Mouse (Mus musculus): Measurements from ENCODE around the gene Ccdc124. TPM values are rescaled to one million over a fixed set of nuclear protein-coding genes. Genes with fewer than 3 reads are reported as not detected.

Gene Ccdc124
- polyA plus RNA-seq, 1 experiment, result not detected

DNA sequence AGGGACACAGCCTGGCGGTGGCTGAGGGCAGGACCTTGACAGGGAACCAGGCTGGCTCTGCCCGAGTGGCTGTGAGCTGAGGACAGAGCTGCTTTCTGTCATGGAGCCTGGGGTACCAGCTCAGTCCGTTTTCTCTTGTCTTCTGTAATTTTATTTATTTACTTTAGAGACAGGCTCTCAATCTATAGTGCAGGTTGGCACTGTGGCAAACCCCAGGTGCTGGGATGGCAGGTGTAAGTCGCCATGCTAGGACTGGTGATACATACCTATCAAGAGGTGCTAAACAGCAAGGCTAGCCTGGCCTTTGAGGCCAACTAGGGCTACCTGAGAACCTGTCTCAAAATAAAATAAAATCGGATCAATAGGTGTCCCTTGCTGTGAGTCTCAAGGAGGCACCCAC, 17.7 kb downstream of the Ccdc124 start:
- Histone ChIP-seq H3K27ac (ENCODE audit: insufficient read depth, low read depth, low read length) (no peak overlapping the region), H3K4me3 (ENCODE audit: insufficient read depth, low read depth, low read length) (no peak overlapping the region), H3K4me1 (ENCODE audit: control insufficient read depth, insufficient read depth, low read length) (peaks cover 15% of the 10 kb centered on the region)
- WGBS, result 77% methylated on average over 5 of the region's 5 CpGs
- TF ChIP-seq CTCF (IDR thresholded peaks at IDR 0.05; ENCODE audit: insufficient read depth, low read depth, low read length), result no peak
- no peak for TF ChIP-seq POLR2A (IDR thresholded peaks at IDR 0.05; ENCODE audit: insufficient read depth, low read depth, low read length)

DNA sequence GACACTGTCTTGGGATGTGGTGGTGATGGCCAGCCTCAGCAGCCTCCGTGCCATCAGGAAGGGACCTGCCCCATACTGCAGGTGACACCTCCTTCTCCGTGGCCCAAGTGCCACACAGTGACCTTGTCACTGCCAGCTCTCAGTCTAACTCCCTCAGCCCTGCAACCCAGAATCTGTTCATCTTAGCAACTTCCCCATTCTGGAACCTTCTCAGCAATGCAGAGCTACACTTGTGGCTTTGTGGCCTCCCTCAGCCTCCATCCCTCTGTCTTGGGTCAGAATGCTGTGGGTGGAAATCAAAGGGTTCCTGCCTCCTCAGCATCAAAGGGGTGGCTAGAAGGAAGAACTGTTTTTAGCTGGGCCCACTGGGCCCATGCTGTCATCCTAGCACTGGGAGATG, 19.9 kb downstream of the Ccdc124 start:
- 81% methylated on average over 2 of the region's 2 CpGs for WGBS
- no peak overlapping the region for H3K27ac ChIP-seq (ENCODE audit: insufficient read depth, low read depth, low read length)

DNA sequence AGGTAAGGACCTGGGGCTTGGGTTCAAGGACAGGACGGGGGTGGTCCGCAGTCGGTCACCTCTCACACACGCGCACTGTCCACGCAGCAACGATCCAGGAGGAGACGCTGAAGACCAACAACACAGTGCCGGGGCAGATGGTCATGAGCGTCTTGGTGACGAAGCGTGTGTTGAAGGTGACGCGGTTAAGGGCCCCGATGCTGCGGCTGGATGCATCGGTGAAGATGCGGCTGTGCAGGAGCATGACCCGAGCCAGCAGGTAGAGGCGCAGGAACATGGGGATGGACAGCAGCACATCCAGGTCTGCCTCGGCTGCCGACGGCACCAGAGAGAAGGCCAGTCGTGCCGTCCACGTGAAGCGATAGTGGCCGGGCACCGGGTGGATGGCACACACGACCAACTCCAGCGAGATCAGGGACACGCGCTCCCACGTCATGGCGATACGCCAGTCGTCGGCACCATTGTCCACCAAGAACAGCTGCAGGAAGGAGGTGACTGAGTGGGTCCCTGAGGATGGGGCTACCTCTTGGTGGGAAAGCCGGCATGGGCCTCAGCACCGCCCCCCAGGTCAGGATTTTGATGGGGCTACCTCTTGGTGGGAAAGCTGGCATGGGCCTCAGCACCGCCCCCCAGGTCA, 21.0 kb downstream of the Ccdc124 start:
- H3K4me3 ChIP-seq (ENCODE audit: insufficient read depth, low read depth, low read length), result no peak overlapping the region
- 93% methylated on average over 41 of the region's 41 CpGs for WGBS
- H3K4me1 ChIP-seq (ENCODE audit: control insufficient read depth, insufficient read depth, low read length), result peaks cover 13% of the 10 kb centered on the region
- H3K27ac ChIP-seq (ENCODE audit: insufficient read depth, low read depth, low read length), result no peak overlapping the region
- TF ChIP-seq POLR2A (IDR thresholded peaks at IDR 0.05; ENCODE audit: insufficient read depth, low read depth, low read length), result no peak
- no peak for TF ChIP-seq CTCF (IDR thresholded peaks at IDR 0.05; ENCODE audit: insufficient read depth, low read depth, low read length)

More for the DNA sequence above, 19.9 kb downstream of the Ccdc124 start:
- Histone ChIP-seq H3K4me1 (ENCODE audit: control insufficient read depth, insufficient read depth, low read length) (peaks cover 15% of the 10 kb centered on the region), H3K4me3 (ENCODE audit: insufficient read depth, low read depth, low read length) (no peak overlapping the region)
- no peak for TF ChIP-seq CTCF (IDR thresholded peaks at IDR 0.05; ENCODE audit: insufficient read depth, low read depth, low read length)
- TF ChIP-seq POLR2A (IDR thresholded peaks at IDR 0.05; ENCODE audit: insufficient read depth, low read depth, low read length), result no peak

DNA sequence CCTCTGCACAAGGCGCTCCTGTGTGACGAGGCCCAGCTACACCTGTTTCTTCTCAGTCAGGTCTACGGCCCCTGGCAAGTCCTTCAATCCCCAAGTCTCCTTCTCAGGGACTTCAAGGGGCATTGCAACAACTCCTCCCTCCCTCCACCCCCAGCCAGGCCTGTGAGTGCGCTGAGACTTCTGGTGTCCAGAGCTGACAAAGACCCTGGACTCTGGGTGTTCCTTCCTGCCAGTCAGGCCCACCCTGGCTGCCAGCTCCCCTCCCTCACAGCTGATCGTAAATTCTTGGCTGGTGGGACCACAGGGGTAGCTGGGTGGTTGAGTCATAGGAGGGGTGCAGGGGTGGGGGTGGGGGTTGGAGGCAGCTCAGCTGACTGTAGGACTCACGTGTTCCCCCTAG, 21.9 kb downstream of the Ccdc124 start:
- 67% methylated on average over 6 of the region's 6 CpGs for WGBS
- no peak overlapping the region for H3K27ac ChIP-seq (ENCODE audit: insufficient read depth, low read depth, low read length)
- TF ChIP-seq CTCF (IDR thresholded peaks at IDR 0.05; ENCODE audit: insufficient read depth, low read depth, low read length), result no peak
- no peak for TF ChIP-seq POLR2A (IDR thresholded peaks at IDR 0.05; ENCODE audit: insufficient read depth, low read depth, low read length)
- H3K4me1 ChIP-seq (ENCODE audit: control insufficient read depth, insufficient read depth, low read length), result peaks cover 6% of the 10 kb centered on the region
- no peak overlapping the region for H3K4me3 ChIP-seq (ENCODE audit: insufficient read depth, low read depth, low read length)

DNA sequence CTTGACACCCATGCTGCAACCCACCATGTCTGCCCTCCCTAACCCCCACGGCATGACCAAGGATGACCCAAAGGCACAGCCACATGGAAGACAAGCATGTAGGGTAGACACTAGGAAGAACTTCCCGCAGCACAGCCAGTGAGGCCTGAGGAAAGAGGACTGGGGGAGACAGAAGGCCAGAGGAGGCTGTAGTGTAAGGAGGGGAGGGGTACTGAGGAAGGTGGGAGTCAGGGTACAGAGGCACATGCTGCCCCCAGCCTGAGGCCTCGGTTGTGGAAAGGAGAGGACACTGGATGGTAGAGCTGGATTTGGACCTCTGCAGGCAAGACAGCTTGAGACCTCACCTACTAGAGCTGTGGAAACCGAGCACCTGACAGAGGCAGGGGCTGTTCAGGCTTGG, 22.8 kb downstream of the Ccdc124 start:
- Histone ChIP-seq H3K4me3 (ENCODE audit: insufficient read depth, low read depth, low read length) (no peak overlapping the region), H3K27ac (ENCODE audit: insufficient read depth, low read depth, low read length) (no peak overlapping the region), H3K4me1 (ENCODE audit: control insufficient read depth, insufficient read depth, low read length) (no peaks in the 10 kb centered on the region; the same call in 1 of the 2 replicates)
- TF ChIP-seq POLR2A (IDR thresholded peaks at IDR 0.05; ENCODE audit: insufficient read depth, low read depth, low read length) (no peak), CTCF (IDR thresholded peaks at IDR 0.05; ENCODE audit: insufficient read depth, low read depth, low read length) (no peak)
- 87% methylated on average over 4 of the region's 4 CpGs for WGBS

DNA sequence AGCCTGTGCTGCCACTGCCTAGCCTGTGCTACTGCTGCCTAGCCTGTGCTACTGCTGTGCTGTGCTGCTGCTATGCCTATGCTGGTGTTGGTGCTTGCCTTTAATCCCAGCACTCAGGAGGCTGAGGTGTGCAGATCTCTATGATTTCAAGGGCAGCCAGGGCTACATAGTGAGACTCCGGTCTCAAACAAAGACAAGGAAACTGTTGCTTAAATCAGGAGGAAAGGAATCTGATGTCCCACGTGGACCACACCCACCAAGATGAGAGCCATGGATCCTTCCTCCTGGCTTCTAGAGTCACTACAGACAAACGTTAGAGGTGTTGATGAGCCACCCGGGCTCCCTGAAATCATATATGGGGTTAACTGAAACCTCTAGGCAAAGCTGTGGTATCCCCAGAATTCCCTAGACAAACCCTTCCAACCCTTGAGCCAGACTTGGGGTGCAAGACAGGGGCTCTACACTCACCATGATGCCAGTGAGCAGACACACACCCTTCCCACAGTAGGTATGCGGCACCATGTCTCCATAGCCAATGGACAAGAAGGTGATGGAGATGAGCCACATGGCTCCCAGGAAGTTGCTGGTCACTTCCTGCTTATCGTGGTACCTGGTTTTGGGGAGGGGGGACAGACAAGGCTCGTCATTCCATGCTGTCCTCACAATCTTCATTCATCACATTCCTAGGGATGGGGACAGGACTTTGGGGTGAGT, 23.4 kb downstream of the Ccdc124 start:
- Histone ChIP-seq H3K4me3 (ENCODE audit: insufficient read depth, low read depth, low read length) (no peak overlapping the region), H3K27ac (ENCODE audit: insufficient read depth, low read depth, low read length) (no peak overlapping the region), H3K4me1 (ENCODE audit: control insufficient read depth, insufficient read depth, low read length) (no peaks in the 10 kb centered on the region; the same call in 1 of the 2 replicates)
- 84% methylated on average over 7 of the region's 7 CpGs for WGBS
- TF ChIP-seq CTCF (IDR thresholded peaks at IDR 0.05; ENCODE audit: insufficient read depth, low read depth, low read length), result no peak
- TF ChIP-seq POLR2A (IDR thresholded peaks at IDR 0.05; ENCODE audit: insufficient read depth, low read depth, low read length), result no peak

DNA sequence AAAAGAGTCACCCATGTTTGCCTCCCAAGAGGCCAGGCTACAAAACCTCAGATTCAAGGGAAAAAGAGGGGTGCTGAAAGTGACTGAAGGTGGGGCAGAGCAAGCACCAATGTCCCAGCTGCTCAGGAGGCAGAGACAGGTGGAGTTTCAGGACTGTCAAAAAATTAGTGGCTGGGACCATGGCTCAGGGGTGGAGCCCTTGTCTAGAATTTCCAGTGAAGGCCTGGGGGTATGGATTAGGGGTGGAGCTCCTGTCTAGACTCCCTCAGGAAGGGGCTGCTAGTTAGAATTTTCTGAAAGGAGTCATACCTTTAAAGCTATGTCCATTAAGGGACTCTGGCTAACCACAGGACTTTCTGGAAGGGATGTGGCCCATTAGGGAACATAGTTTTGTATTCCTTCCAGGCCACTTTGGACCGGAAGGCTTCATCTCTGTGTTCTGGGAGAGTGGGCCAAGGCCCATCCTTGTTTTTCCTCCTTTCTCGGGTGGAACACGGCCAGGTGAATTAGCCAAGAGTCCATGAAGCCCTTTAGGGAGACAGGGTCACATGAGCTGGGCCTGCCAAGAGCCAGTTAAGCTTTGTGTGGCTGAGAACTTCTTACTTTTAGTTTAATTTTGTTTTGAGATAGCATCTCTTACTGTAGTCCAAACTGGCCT, 24.3 kb downstream of the Ccdc124 start:
- 69% methylated on average over 3 of the region's 3 CpGs for WGBS
- H3K4me1 ChIP-seq (ENCODE audit: control insufficient read depth, insufficient read depth, low read length), result no peaks in the 10 kb centered on the region
- no peak for TF ChIP-seq CTCF (IDR thresholded peaks at IDR 0.05; ENCODE audit: insufficient read depth, low read depth, low read length)
- no peak for TF ChIP-seq POLR2A (IDR thresholded peaks at IDR 0.05; ENCODE audit: insufficient read depth, low read depth, low read length)

DNA sequence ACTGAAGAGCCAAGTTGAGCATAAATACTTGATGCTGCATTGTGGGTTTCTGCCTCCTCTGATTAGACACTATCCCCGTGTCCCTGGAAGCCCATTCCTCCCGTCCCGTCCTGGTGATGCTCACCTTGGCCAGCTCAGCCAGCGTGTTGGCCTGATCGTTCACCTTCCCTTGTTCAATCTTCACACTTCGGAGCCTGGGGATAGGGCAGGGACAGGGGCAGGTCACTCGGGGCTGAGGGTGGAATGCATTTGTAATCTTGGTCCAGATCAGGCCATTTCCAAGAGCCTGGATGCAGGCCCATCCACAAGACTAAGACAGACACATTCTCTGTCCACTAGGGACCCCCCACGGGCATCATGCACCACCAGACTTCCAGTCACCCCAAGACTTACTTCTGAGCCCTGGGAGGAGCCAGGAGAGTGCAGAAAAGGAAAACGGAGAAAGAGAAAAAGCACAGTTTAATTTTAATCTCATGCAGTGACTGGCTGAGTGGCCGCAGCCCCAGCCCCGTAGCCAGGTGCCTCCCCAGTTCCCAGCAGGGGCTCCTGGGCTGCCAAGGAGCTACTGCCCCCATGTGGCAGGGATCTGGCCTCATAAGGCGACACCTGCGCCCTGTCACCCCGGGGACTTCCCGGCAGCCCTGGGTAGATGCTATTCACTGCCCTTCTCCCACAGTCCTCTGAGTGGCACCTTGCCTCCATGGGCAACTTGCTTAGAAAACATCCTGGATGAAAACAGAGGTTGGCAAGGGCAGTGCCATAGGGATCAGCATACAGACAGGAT, 27.2 kb downstream of the Ccdc124 start:
- Histone ChIP-seq H3K27ac (ENCODE audit: insufficient read depth, low read depth, low read length) (no peak overlapping the region), H3K4me3 (ENCODE audit: insufficient read depth, low read depth, low read length) (no peak overlapping the region), H3K4me1 (ENCODE audit: control insufficient read depth, insufficient read depth, low read length) (no peaks in the 10 kb centered on the region)
- WGBS, result 61% methylated on average over 15 of the region's 15 CpGs
- TF ChIP-seq CTCF (IDR thresholded peaks at IDR 0.05; ENCODE audit: insufficient read depth, low read depth, low read length) (no peak; the same call in 1 of the 2 replicates), POLR2A (IDR thresholded peaks at IDR 0.05; ENCODE audit: insufficient read depth, low read depth, low read length) (no peak)

More for the DNA sequence above, 24.3 kb downstream of the Ccdc124 start:
- H3K4me3 ChIP-seq (ENCODE audit: insufficient read depth, low read depth, low read length), result no peak overlapping the region
- no peak overlapping the region for H3K27ac ChIP-seq (ENCODE audit: insufficient read depth, low read depth, low read length)
